Mouse (Mus musculus): Measurements from ENCODE around the gene Lrrc1. TPM values are rescaled to one million over a fixed set of nuclear protein-coding genes. Genes with fewer than 3 reads are reported as not detected.

Gene Lrrc1
- total RNA-seq, 2 experiments from 2014 or later, result 12.8 to 15.1 TPM

DNA sequence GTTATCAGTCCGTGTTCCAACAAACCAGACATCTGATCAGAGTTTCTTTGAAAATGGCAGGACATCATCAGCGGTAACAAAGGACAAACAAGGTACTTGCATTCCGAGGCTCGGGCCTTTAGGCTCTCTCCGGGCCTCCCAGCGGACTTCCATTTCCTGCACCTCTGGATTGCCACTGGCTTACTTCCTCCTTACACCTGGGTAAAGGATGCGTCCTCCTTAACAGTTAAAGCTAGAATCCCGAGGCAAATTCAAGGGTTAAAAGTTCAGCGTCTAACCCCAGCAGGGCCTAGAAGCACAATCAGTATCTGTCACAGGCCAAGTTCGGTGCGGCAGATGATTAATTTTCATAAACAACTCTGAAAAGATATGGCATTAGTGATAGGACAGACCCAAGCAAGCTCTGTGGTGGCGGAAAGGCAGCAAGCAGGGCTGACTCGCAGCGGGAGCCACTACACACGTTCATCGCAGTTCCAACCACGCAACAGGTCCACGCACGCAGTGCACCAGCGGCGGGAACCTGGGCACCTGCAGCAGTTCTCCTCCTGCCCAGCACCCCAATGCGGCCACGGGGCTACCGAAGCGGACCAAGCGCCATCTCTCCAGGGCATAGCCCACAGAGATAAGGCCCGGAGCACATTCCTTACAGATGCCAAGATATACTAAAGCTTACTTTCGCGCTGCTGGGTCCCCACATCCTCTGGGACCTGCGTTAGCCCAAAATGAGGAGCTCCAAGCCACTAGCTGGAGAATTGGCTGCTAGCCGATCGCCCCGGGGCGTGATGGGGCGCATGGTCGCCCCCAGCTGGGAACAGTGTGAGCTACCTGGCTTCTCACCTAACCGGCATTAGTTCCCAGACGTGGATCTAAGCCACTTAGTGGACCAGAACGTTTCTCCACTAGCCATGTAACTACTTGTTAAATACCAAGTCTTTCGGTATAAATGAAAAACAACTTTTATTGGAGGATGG, 1.0 kb downstream of the Lrrc1 start:
- DNase-seq, result peak; percentile 35 to 65

- DNase-seq, result no peak
These were observed 3.1 kb downstream of the Lrrc1 start for GRCm38 (mm10) chr9:77541556-77541955.

GRCm38 (mm10) chr9:77539232-77539631, 5.4 kb downstream of the Lrrc1 start:
- DNase-seq, result no peak

- no peak for DNase-seq
These were observed 7.3 kb downstream of the Lrrc1 start for GRCm38 (mm10) chr9:77537357-77537756.

- DNase-seq, result no peak
These were observed 7.8 kb downstream of the Lrrc1 start for GRCm38 (mm10) chr9:77536832-77537231.

- DNase-seq, result no peak
These were observed 8.4 kb downstream of the Lrrc1 start for GRCm38 (mm10) chr9:77536286-77536685.

DNA sequence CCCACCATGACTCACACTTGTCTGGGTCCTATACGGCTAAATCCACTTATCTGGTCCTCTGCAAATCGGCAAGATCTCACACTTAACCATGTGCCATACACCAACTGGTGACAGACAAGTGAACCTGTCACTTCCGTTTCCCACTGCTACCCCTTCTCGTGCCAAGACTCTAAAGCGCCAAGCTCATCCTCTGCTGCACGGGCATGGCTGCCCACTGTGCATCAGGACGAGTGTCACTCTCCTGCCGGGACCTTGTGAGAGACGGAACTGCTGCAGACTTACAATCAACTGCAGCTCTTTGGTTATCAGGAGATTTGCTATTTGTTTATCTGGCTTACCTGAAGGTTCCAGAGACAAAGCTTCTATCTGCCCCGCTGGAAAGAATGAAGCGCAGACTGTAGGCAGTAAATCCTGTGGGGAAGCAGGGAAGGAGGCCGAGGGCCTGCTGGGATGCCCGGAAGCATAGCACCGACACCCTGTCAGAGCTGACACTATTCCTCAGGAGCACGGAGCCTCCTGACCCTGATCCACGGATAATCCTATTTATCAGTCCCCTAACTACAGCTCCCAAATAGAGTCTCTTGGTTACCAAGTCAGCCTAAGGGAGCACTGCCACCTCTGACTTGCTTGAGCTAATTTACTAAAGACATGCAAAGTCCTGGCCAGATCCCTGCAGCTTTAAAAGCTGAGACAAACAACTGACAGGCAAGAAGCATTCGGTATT, 9.5 kb downstream of the Lrrc1 start:
- DNase-seq, result no peak

DNA sequence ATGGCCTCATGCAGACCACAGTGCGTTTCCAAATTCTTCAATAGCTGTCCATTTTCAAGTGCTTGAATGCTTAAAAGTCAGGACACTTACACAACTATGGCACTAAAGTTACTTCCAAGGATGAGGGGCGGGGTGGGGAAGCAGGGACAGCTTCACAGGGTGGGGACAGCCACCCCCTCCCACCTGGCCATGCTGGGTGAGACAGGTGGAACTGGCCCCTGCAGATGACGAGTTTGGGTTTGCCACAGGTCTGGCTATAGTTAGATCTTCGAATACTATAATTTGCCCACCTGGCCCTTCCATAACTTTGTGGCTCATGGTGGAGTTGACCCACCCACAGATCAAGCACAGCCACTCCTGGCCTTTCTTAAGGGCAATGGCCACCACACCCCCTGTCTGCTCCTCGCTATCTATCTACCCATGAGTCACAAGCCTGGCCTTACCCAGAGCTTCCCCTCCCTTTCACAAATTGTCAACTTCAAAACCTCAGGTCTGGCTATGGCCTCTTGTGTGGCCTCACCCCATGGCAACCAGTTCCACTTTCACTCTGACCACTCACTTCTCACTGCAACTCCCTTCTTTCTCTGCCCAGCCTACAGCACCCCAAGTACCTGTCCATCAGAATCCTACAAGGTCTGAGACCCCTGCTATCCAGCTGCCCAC, 16.2 kb downstream of the Lrrc1 start:
- peak; percentile 22 to 26 for DNase-seq

GRCm38 (mm10) chr9:77527170-77527569, 17.5 kb downstream of the Lrrc1 start:
- DNase-seq, result no peak

DNA sequence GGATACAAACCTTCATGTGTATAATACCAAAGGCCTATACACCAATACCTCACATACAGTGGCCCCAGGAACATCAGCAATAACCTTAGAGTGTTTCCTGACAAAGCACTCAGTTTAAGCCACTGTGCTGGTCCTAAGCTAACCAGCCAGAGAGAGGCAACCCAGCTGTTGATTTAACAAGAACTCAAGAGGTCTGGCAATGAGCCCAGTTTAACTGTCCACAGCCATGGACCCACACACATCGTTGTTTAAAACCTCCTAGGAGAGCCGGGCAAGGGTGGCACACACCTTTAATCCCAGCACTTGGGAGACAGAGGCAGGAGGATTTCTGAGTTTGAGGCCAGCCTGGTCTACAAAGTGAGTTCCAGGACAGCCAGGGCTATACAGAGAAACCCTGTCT, 18.0 kb downstream of the Lrrc1 start:
- DNase-seq, result no peak

DNA sequence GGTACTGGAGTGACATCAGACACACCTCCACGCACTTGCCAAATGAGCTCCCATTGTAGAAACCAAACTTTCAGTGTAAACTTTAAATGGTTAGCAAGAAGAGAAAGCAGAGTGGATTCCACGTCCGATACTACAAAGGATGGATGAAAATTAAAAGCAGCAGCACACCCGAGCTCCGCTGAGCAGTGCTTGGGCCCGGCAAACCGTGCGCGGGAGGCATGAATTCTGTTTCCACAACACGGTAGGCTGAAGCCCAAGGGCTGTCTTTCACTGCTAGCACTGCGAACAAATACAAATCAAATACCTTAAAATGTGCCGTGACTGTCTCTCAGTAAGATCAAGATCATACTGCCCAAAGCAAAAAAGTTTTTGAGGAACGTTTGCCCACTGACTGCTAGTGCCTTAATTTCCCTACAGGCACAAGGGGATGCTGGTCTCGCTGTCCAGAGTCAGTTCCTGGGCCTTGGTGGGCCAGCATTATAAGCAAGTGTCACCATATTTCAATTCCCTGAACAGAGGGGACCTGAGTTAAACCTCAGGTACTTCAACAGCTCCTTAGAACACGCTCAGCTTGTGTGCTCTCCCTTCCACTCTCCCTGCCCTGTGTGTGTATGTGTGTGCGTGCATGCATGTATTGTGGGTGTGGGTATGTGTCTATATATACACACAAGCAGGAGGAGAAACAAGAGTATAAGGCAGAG, 18.9 kb downstream of the Lrrc1 start:
- DNase-seq, result no peak

- no peak for DNase-seq
These were observed 20.9 kb downstream of the Lrrc1 start for GRCm38 (mm10) chr9:77523793-77524192.

DNA sequence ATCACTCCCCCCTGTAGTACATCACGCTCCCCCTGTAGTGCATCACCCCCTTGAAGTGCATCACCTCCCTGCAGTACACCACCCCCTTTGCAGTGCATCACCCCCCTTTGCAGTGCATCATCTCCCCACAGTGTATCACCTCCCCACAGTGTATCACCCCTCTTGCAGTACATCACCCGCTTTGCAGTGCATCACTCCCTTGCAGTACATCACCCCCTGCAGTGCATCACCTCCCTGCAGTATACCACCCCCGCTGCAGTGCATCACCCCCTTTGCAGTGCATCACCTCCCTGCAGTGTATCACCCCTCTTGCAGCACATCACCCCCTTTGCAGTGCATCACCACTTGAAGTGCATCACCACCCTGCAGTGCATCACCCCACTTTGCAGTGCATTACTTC, 22.2 kb downstream of the Lrrc1 start:
- no peak for DNase-seq

- DNase-seq, result no peak
These were observed 25.5 kb downstream of the Lrrc1 start for GRCm38 (mm10) chr9:77519198-77519597.

DNA sequence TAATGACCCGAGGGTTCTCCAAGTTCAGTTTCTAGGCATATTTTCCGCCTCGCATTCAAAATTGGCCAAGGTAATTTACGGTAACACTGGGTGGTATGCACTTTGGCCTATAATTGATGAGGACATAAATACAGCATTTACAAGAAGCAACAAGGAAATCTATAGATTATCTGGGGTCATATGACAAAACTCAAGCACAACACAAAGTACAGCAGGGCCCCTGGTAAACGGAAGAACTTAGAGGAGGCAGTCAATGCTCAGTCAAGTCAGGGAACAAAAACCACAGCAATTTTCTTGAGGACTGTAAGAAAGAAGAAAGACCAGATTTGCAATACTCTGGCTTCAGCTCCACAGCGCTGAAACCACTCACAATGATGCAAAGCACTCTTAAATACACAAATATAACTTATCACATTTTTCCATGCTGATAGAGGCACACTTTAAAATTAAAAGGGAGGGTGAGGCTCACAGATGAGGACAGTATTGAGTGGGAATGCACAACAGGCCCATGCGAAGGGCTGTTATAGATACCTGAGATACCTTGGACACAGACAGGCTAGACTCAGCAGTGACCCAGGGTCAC, 27.8 kb downstream of the Lrrc1 start:
- no peak for DNase-seq

DNA sequence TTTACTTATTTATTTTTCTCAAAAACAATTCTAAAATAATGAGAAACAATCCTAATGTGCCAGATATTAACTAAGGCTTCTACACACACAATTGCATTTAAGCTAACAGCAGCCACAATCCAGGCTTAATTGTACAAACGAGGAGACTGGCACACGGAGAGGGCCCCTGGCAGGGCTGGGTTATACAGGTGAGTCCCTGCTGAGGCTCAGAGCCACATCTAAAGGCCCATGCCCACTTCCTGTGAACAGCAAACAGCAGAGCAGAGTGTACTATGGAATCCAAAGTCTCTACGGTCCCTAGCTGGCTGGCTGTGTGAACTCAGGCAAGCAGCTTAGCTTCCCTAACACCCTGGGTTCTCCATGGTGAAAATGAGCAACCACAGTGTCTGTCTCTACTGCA, 30.8 kb downstream of the Lrrc1 start:
- no peak for DNase-seq

DNA sequence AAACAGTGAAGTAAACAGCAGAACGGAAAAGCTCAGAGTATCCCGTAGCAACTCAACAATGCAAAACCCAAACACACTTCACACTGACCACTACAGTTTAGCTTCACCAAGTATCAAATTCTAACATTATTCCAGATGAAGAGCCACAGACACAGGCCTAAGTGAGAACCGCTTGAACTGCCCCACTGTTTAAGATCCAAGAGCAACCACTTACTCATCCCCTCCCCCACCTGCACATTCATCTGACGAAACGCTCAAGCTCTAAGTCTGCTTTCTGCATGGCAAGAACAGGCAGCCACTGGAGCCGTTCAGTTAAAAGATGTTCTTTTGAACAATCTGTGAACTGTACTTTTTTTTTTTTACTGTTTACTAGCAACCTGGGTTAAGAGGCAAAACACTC, 32.5 kb downstream of the Lrrc1 start:
- DNase-seq, result no peak

GRCm38 (mm10) chr9:77510574-77510973, 34.1 kb downstream of the Lrrc1 start:
- DNase-seq, result no peak

- no peak for DNase-seq
These were observed 36.8 kb downstream of the Lrrc1 start for GRCm38 (mm10) chr9:77507743-77508394.

- DNase-seq, result peak; percentile 55 to 79
These were observed 41.9 kb downstream of the Lrrc1 start for GRCm38 (mm10) chr9:77502548-77503438.

Data from adrenal gland, postnatal 36 days (tissue).